Mouse (Mus musculus): Measurements from ENCODE around the gene A430078G23Rik. TPM values are rescaled to one million over a fixed set of nuclear protein-coding genes. Genes with fewer than 3 reads are reported as not detected.

A430078G23Rik gene
- polyA plus RNA-seq, 2 experiments = 0.33 to 0.36 TPM

GRCm38 (mm10) chr8:3426211-3426610, 73.0 kb downstream of the A430078G23Rik start:
- Histone ChIP-seq H3K36me3 (replicated peaks; ENCODE audit: control insufficient read depth, insufficient read depth, low read depth) (no peaks in the 10 kb centered on the region), H3K27ac (no peak overlapping the region), H3K9ac (replicated peaks) (no peak overlapping the region), H3K4me3 (ENCODE audit: insufficient read depth in 1 of 2, low read depth in 2 of 2, low read length in 2 of 2) (no peak overlapping the region), H3K9me3 (ENCODE audit: control insufficient read depth, low read length) (no peaks in the 10 kb centered on the region), H3K27me3 (ENCODE audit: control insufficient read depth, insufficient read depth, low read length) (no peaks in the 10 kb centered on the region), H3K4me1 (replicated peaks; ENCODE audit: control insufficient read depth in 2 of 2, insufficient read depth in 2 of 2, low read length in 1 of 2) (no peaks in the 10 kb centered on the region), H3K4me2 (ENCODE audit: low read depth) (no peak overlapping the region)
- ATAC-seq (ENCODE audit: insufficient read depth) (no peak), DNase-seq (ENCODE audit: low read depth in 3 of 3, low spot score in 3 of 3) (no peak)
- WGBS (ENCODE audit: insufficient replicate concordance) = 70% methylated on average over 3 of the region's 3 CpGs
- TF ChIP-seq CTCF (IDR thresholded peaks at IDR 0.05; ENCODE audit: low read depth) (no peak), EP300 (IDR thresholded peaks at IDR 0.05; ENCODE audit: low read depth) (no peak)

DNA sequence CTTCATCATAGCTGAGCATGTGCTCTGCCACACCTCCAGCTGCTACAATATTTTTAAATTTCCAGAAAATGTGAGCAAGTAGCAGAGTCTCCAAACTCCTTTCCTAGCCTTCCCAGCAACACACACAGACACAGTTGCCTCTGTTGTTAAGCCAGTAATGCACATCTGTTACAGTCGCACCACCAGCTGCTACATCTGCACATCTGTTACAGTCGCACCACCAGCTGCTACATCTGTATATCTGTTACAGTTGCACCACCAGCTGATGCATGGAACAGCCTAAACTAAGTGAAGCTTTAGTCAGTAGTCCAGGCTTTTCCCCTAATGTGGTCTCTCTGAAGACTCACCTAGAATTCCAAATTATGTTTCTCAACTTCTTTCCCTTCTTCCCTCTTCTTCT, 75.2 kb downstream of the A430078G23Rik start:
- Histone ChIP-seq H3K27me3 (ENCODE audit: control insufficient read depth, insufficient read depth, low read length) (no peaks in the 10 kb centered on the region), H3K4me3 (ENCODE audit: insufficient read depth in 1 of 2, low read depth in 2 of 2, low read length in 2 of 2) (no peak overlapping the region), H3K9me3 (ENCODE audit: control insufficient read depth, low read length) (no peaks in the 10 kb centered on the region), H3K4me1 (replicated peaks; ENCODE audit: control insufficient read depth in 2 of 2, insufficient read depth in 2 of 2, low read length in 1 of 2) (no peaks in the 10 kb centered on the region), H3K27ac (no peak overlapping the region), H3K9ac (replicated peaks) (no peak overlapping the region), H3K4me2 (ENCODE audit: low read depth) (no peak overlapping the region), H3K36me3 (replicated peaks; ENCODE audit: control insufficient read depth, insufficient read depth, low read depth) (no peaks in the 10 kb centered on the region; the same call in 1 of the 2 replicates)
- no peak for DNase-seq (ENCODE audit: low read depth in 3 of 3, low spot score in 3 of 3)
- WGBS (ENCODE audit: insufficient replicate concordance) = 71% methylated on average over 2 of the region's 2 CpGs
- ATAC-seq (ENCODE audit: insufficient read depth) = no peak
- TF ChIP-seq EP300 (IDR thresholded peaks at IDR 0.05; ENCODE audit: low read depth) (no peak), CTCF (IDR thresholded peaks at IDR 0.05; ENCODE audit: low read depth) (no peak)

DNA sequence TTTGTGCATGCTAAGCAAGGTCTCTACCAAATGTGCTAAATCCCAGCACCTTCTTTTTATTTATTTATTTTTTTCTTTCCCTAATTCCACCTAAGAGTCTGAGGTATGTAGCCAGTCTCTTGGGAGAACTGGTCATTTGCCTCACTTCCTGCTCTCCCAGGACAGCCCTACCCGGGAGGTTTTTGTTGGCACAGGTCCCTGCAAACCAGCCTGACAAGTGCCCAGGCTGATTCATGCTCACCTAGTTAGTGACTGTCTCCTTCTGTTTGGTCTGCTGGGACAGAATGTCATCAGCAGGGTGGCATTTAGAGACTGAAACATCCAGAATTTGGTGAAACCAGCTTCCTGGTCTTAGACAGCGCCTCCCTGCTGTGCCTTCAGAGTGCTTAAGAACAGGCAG, 76.8 kb downstream of the A430078G23Rik start:
- Histone ChIP-seq H3K27me3 (ENCODE audit: control insufficient read depth, insufficient read depth, low read length) (no peaks in the 10 kb centered on the region), H3K27ac (no peak overlapping the region), H3K4me3 (ENCODE audit: insufficient read depth in 1 of 2, low read depth in 2 of 2, low read length in 2 of 2) (no peak overlapping the region), H3K4me2 (ENCODE audit: low read depth) (no peak overlapping the region), H3K36me3 (replicated peaks; ENCODE audit: control insufficient read depth, insufficient read depth, low read depth) (no peaks in the 10 kb centered on the region; the same call in 1 of the 2 replicates), H3K9ac (replicated peaks) (no peak overlapping the region), H3K9me3 (ENCODE audit: control insufficient read depth, low read length) (no peaks in the 10 kb centered on the region), H3K4me1 (replicated peaks; ENCODE audit: control insufficient read depth in 2 of 2, insufficient read depth in 2 of 2, low read length in 1 of 2) (no peaks in the 10 kb centered on the region)
- DNase-seq (ENCODE audit: low read depth in 3 of 3, low spot score in 3 of 3) (no peak), ATAC-seq (ENCODE audit: insufficient read depth) (no peak)
- WGBS (ENCODE audit: insufficient replicate concordance) = 72% methylated on average over 2 of the region's 2 CpGs
- TF ChIP-seq EP300 (IDR thresholded peaks at IDR 0.05; ENCODE audit: low read depth) = no peak
- no peak for TF ChIP-seq CTCF (IDR thresholded peaks at IDR 0.05; ENCODE audit: low read depth)

DNA sequence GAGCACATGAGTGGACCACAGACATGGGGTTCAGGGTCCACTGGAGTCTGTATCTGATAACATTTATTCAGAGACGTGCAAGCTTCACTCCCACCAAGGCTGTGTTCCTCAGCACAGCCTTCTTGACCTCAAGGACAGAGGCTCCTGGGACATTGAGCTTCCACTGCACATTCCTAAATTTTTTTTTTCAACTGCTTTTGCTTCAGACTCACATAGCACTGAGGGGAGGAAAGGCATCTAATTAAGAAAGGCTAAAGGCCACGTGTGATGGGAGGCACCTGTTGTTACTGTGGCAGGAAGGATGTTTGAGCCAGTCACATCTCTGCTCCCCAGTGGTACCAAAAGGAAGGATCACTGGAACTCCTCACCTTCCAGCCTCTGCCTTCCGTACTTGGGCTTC, 77.9 kb downstream of the A430078G23Rik start:
- Histone ChIP-seq H3K9me3 (ENCODE audit: control insufficient read depth, low read length) (no peaks in the 10 kb centered on the region), H3K36me3 (replicated peaks; ENCODE audit: control insufficient read depth, insufficient read depth, low read depth) (no peaks in the 10 kb centered on the region; the same call in 1 of the 2 replicates), H3K27ac (no peak overlapping the region), H3K4me1 (replicated peaks; ENCODE audit: control insufficient read depth in 2 of 2, insufficient read depth in 2 of 2, low read length in 1 of 2) (no peaks in the 10 kb centered on the region; a peak in 1 of 4 replicates), H3K9ac (replicated peaks) (no peak overlapping the region), H3K4me2 (ENCODE audit: low read depth) (no peak overlapping the region), H3K4me3 (ENCODE audit: insufficient read depth in 1 of 2, low read depth in 2 of 2, low read length in 2 of 2) (no peak overlapping the region), H3K27me3 (ENCODE audit: control insufficient read depth, insufficient read depth, low read length) (no peaks in the 10 kb centered on the region)
- no peak for ATAC-seq (ENCODE audit: insufficient read depth)
- TF ChIP-seq CTCF (IDR thresholded peaks at IDR 0.05; ENCODE audit: low read depth) (no peak), EP300 (IDR thresholded peaks at IDR 0.05; ENCODE audit: low read depth) (no peak)
- no peak for DNase-seq (ENCODE audit: low read depth in 3 of 3, low spot score in 3 of 3)
- WGBS (ENCODE audit: insufficient replicate concordance) = 62% methylated on average over 3 of the region's 3 CpGs

GRCm38 (mm10) chr8:3436492-3436891, 83.3 kb downstream of the A430078G23Rik start:
- DNase-seq (ENCODE audit: low read depth in 3 of 3, low spot score in 3 of 3) = no peak

More at GRCm38 (mm10) chr8:3436492-3436891, 83.3 kb downstream of the A430078G23Rik start:
- Histone ChIP-seq H3K4me3 (ENCODE audit: insufficient read depth in 1 of 2, low read depth in 2 of 2, low read length in 2 of 2) (no peak overlapping the region), H3K4me1 (replicated peaks; ENCODE audit: control insufficient read depth in 2 of 2, insufficient read depth in 2 of 2, low read length in 1 of 2) (no peaks in the 10 kb centered on the region; a peak in 1 of 4 replicates), H3K4me2 (ENCODE audit: low read depth) (no peak overlapping the region), H3K27ac (no peak overlapping the region), H3K27me3 (ENCODE audit: control insufficient read depth, insufficient read depth, low read length) (no peaks in the 10 kb centered on the region), H3K36me3 (replicated peaks; ENCODE audit: control insufficient read depth, insufficient read depth, low read depth) (no peaks in the 10 kb centered on the region; the same call in none of the 2 replicates), H3K9me3 (ENCODE audit: control insufficient read depth, low read length) (no peaks in the 10 kb centered on the region), H3K9ac (replicated peaks) (no peak overlapping the region)
- 48% methylated on average over 6 of the region's 6 CpGs for WGBS (ENCODE audit: insufficient replicate concordance)
- ATAC-seq (ENCODE audit: insufficient read depth) = peak; percentile 44; the same call in 1 of the 2 replicates
- TF ChIP-seq EP300 (IDR thresholded peaks at IDR 0.05; ENCODE audit: low read depth) = peak; percentile 22; the same call in 1 of the 2 replicates
- TF ChIP-seq CTCF (IDR thresholded peaks at IDR 0.05; ENCODE audit: low read depth) = no peak

Measured in liver, embryonic 14.5 days (tissue).